In genomic region chr5:43634602-43635081, GRCm38 (mm10) we compare ENCODE assay signal across 8 mouse cellular contexts. TPM values are rescaled to one million over a fixed set of nuclear protein-coding genes. Genes with fewer than 3 reads are reported as not detected.
DNase-seq lines count a peak whose midpoint lies in the region; ATAC-seq and TF ChIP-seq lines count a peak whose summit lies in the region.

No protein-coding gene starts in this region.

- 0 out of 2 replicates have a peak, but pooled peaks have one; percentile 41 for ATAC-seq in embryonic facial prominence, embryonic 14.5 days (ENCODE audit: low read depth)
- 0 out of 2 replicates have a peak, but pooled peaks have one; percentile 52 for ATAC-seq in kidney, postnatal 0 days (replicated peaks; ENCODE audit: low FRiP score, low read depth)
- peak; percentile 75; the same call in 1 of the 2 replicates for ATAC-seq in midbrain, embryonic 14.5 days (ENCODE audit: low FRiP score, low TSS enrichment)

- DNase-seq in heart, adult 8-10 months (ENCODE audit: low spot score), result peak; percentile 30
- DNase-seq in heart, postnatal 14 days, result no peak
- peak; percentile 51 for DNase-seq in embryonic facial prominence, embryonic 14.5 days (ENCODE audit: low spot score)
- peak; percentile 88 for DNase-seq in kidney, postnatal 0 days (ENCODE audit: low spot score)
- peak; percentile 78 for DNase-seq in midbrain, embryonic 14.5 days
- DNase-seq in urinary bladder, adult 2 months (ENCODE audit: low spot score), result no peak
- no peak for DNase-seq in gastrocnemius, postnatal 25 days

- intact Hi-C loops in heart, postnatal 14 days (cut with DNase I), result loop anchor here (1.0 to 10.0 kb wide), 3 partner anchors 52 to 1750 kb away; no protein-coding TSS in a partner anchor

- H3K36me3 ChIP-seq in E14TG2a.4 (ENCODE audit: insufficient read depth, low read length), result no peaks in the 10 kb centered on the region
- no peaks in the 10 kb centered on the region for H3K36me3 ChIP-seq in embryonic facial prominence, embryonic 14.5 days (ENCODE audit: control insufficient read depth, insufficient read depth, low read length)
- H3K36me3 ChIP-seq in kidney, postnatal 0 days (ENCODE audit: insufficient read depth, low read length), result no peaks in the 10 kb centered on the region
- no peaks in the 10 kb centered on the region for H3K36me3 ChIP-seq in midbrain, embryonic 14.5 days (ENCODE audit: control insufficient read depth, insufficient read depth, low read length)

- H3K9ac ChIP-seq in embryonic facial prominence, embryonic 14.5 days (ENCODE audit: low read depth, low read length), result no peak overlapping the region
- H3K9ac ChIP-seq in kidney, postnatal 0 days (ENCODE audit: low read depth, low read length), result no peak overlapping the region
- no peak overlapping the region for H3K9ac ChIP-seq in midbrain, embryonic 14.5 days (replicated peaks; ENCODE audit: low read length)

- no peak overlapping the region for H3K27ac ChIP-seq in embryonic facial prominence, embryonic 14.5 days (replicated peaks; ENCODE audit: low read depth, low read length)
- no peak overlapping the region for H3K27ac ChIP-seq in kidney, postnatal 0 days
- H3K27ac ChIP-seq in midbrain, embryonic 14.5 days (replicated peaks; ENCODE audit: low read depth, low read length), result no peak overlapping the region

- no peaks in the 10 kb centered on the region for H3K4me1 ChIP-seq in E14TG2a.4 (replicated peaks; ENCODE audit: low read depth, low read length)
- no peaks in the 10 kb centered on the region for H3K4me1 ChIP-seq in embryonic facial prominence, embryonic 14.5 days (ENCODE audit: control insufficient read depth, insufficient read depth, low read length)
- H3K4me1 ChIP-seq in kidney, postnatal 0 days (replicated peaks; ENCODE audit: insufficient read depth, low read length), result no peaks in the 10 kb centered on the region
- no peaks in the 10 kb centered on the region for H3K4me1 ChIP-seq in midbrain, embryonic 14.5 days (ENCODE audit: control insufficient read depth, insufficient read depth, low read length)

- no peak overlapping the region for H3K4me2 ChIP-seq in embryonic facial prominence, embryonic 14.5 days (ENCODE audit: low read depth, low read length)
- no peak overlapping the region for H3K4me2 ChIP-seq in kidney, postnatal 0 days (ENCODE audit: low read length)
- no peak overlapping the region for H3K4me2 ChIP-seq in midbrain, embryonic 14.5 days (ENCODE audit: low read length)

- no peak overlapping the region for H3K4me3 ChIP-seq in E14TG2a.4 (replicated peaks; ENCODE audit: low read length)
- no peak overlapping the region for H3K4me3 ChIP-seq in embryonic facial prominence, embryonic 14.5 days (ENCODE audit: low read depth, low read length)
- H3K4me3 ChIP-seq in kidney, postnatal 0 days (replicated peaks; ENCODE audit: low read depth, low read length), result no peak overlapping the region
- no peak overlapping the region for H3K4me3 ChIP-seq in midbrain, embryonic 14.5 days (replicated peaks; ENCODE audit: low read depth, low read length)

- 17% methylated on average over 9 of the region's 9 CpGs for WGBS in embryonic facial prominence, embryonic 14.5 days
- WGBS in kidney, postnatal 0 days, result 25% methylated on average over 9 of the region's 9 CpGs
- WGBS in midbrain, embryonic 14.5 days, result 29% methylated on average over 9 of the region's 9 CpGs

- H3K27me3 ChIP-seq in E14TG2a.4 (ENCODE audit: insufficient read depth, low read length), result no peaks in the 10 kb centered on the region
- H3K27me3 ChIP-seq in embryonic facial prominence, embryonic 14.5 days (replicated peaks; ENCODE audit: control insufficient read depth, insufficient read depth, low read length), result no peaks in the 10 kb centered on the region
- no peaks in the 10 kb centered on the region for H3K27me3 ChIP-seq in kidney, postnatal 0 days (ENCODE audit: insufficient read depth, low read length)
- no peaks in the 10 kb centered on the region for H3K27me3 ChIP-seq in midbrain, embryonic 14.5 days (ENCODE audit: control insufficient read depth, insufficient read depth, low read length)

- H3K9me3 ChIP-seq in E14TG2a.4 (ENCODE audit: low read length), result peaks cover 22% of the 10 kb centered on the region
- 0 out of 2 replicates have a peak, but pooled peaks cover 7% of the 10 kb centered on the region for H3K9me3 ChIP-seq in embryonic facial prominence, embryonic 14.5 days (ENCODE audit: control insufficient read depth, low read length)
- no peaks in the 10 kb centered on the region for H3K9me3 ChIP-seq in kidney, postnatal 0 days (replicated peaks; ENCODE audit: low read length)
- no peaks in the 10 kb centered on the region for H3K9me3 ChIP-seq in midbrain, embryonic 14.5 days (ENCODE audit: control insufficient read depth, low read length)

- peak; percentile 46 for TF ChIP-seq CTCF in E14TG2a.4 (conservative IDR thresholded peaks at IDR 0.05; ENCODE audit: low read length)
- peak; percentile 83 for TF ChIP-seq CTCF in kidney, postnatal 0 days (IDR thresholded peaks at IDR 0.05; ENCODE audit: low read depth)

RNA-seq across cellular contexts. Expression of gene Cc2d2a, which starts 27.5 kb away (rescaled TPM):
- 10 to 100 TPM in 2 of 4 experiments, 1 to 10 TPM in 2; 6.8 to 10.3 (median 8.7) TPM for total RNA-seq in heart, adult 8-10 months (2022)
- 10 to 100 TPM; 10.7 to 12.6 TPM for total RNA-seq in heart, postnatal 14 days (2021)
- polyA plus RNA-seq in embryonic facial prominence, embryonic 14.5 days (2014; fragmentation: Nextera tagmentation; extraction: Ambion mirVana), result 8.7 and 9.0 TPM in 2 replicates
- 10.8 and 13.0 TPM in 2 replicates for polyA plus RNA-seq in kidney, postnatal 0 days (2015; fragmentation: Nextera tagmentation; extraction: Ambion mirVana)
- polyA plus RNA-seq in midbrain, embryonic 14.5 days (2014; fragmentation: Nextera tagmentation; extraction: Ambion mirVana), result 5.0 and 7.7 TPM in 2 replicates
- 15.4 and 16.0 TPM in 2 replicates for polyA plus RNA-seq in urinary bladder, adult 2 months (2012; rRNA removed)
- 1 to 10 TPM; 7.2 to 7.7 TPM for total RNA-seq in gastrocnemius, postnatal 25 days (2021)

Comparison
In these comparisons a context has a peak if more than half of its experiments do, and no peak if none do; other contexts are left out.
1. DNase-seq: peak in heart, adult 8-10 months (single experiment), embryonic facial prominence, embryonic 14.5 days (single experiment), kidney, postnatal 0 days (single experiment) and midbrain, embryonic 14.5 days (single experiment); none in heart, postnatal 14 days (0 of 2), urinary bladder, adult 2 months (single experiment) and gastrocnemius, postnatal 25 days (single experiment).
2. Peak in every context shown above with its lines, with median percentiles within 50 percentile points of each other: ATAC-seq.